Mouse (Mus musculus): ENCODE measurements around the gene Nfx1.

DNA sequence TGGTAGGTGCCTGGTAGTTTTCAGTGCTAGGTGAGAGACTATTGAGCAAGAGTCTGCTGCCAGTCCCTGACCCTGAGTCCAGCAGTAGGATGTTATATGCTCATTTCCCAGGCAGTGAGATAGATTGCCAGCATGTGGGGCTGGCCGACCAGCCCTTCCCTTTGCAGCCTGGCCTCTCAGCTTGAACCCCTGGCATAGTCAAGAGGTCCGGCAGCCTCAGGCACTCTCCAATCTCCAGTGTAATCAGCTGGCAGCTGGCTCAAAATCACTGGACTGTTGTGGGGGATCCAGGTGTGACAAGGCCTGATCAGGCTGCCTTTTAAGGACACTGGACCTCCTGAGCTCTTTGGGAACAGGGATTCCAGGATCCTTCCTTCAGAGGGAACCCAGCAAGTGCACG, 92.6 kb downstream of the Nfx1 start:
- TF ChIP-seq CTCF (conservative IDR thresholded peaks at IDR 0.05; ENCODE audit: insufficient read depth, insufficient read length, low read depth, low read length) (no peak), POLR2A (IDR thresholded peaks at IDR 0.05; ENCODE audit: low read depth, low read length) (no peak)
